Mouse (Mus musculus): ENCODE results near the gene Tmprss13.

GRCm38 (mm10) chr9:45306746-45307410 lies 12.0 kb upstream of the Tmprss13 start:
- TF ChIP-seq CTCF (IDR thresholded peaks at IDR 0.05; ENCODE audit: borderline replicate concordance, insufficient read depth, low read length) = no peak
- TF ChIP-seq POLR2A (IDR thresholded peaks at IDR 0.05; ENCODE audit: low read depth, low read length) = no peak

Measured in embryonic fibroblast, embryonic 13.5 days (primary cell).